Mouse (Mus musculus) megakaryocyte, embryonic 14.5 days (primary cell): ENCODE measurements around the gene Smco4.

ENCODE experiments used
- FLI1 ChIP-seq: IDR thresholded peaks from 2 replicates; pipeline ENCODE4 v1.6.1; 2012; ENCODE audit warnings: low read length, inconsistent platforms, mixed read lengths
- GATA1 ChIP-seq: IDR thresholded peaks from 3 replicates; pipeline ENCODE4 v1.6.1; 2012; ENCODE audit warnings: mixed read lengths, low read length, inconsistent platforms, borderline replicate concordance

DNA sequence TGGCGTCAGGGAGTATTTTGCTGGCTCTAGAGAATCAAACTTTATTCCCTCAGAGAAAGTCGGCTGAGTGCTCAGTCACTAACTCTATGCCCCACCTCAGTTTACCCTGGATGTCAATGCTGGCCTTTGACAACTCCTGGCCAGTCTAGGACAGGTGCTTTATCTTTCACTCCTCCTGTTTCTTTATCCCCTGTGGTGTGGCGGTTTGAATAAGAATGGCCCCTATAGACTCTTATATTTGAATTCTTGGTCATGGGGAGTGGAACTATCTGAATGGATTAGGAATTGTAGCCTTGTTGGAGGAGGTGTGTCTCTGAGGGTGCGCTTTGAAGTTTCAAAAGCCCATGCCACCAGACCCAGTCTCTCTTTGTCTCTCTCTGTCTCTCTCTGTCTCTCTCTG, 21.0 kb upstream of the Smco4 start:
- no peak for TF ChIP-seq GATA1
- TF ChIP-seq FLI1: no peak
